Mouse (Mus musculus) erythroid progenitor cell, adult 5-6 weeks (primary cell): ENCODE measurements around the gene Hlf. TPM values are rescaled to one million over a fixed set of nuclear protein-coding genes. Genes with fewer than 3 reads are reported as not detected.

Source experiments
- total RNA-seq, 2 experiments: library from RNA; stranded (forward) in 1 of 2; stranded (reverse) in 1 of 2; fragments of 150-400 nt in 1 of 2; fragments of 186-747, 209-891 nt in 1 of 2; gene quantifications; 2 replicates each; pipeline versions ENCODE4 v1.2.3 to v1.2.4; 2015 to 2017; ENCODE audit warnings: low replicate concordance in 2 of 2

Hlf gene
- total RNA-seq, 2 experiments from 2014 or later: 3.4 TPM; not detected in 1

Other genes starting within 250 kb of the Hlf start
- not detected in 2 replicates for gene Gm45716, start 203.2 kb downstream of the Hlf start, total RNA-seq (2015; ENCODE audit: low replicate concordance)
- gene Gm45716, start 203.2 kb downstream of the Hlf start, total RNA-seq (2017; ENCODE audit: low replicate concordance): not detected in 2 replicates
- 6.3 and 6.8 TPM in 2 replicates for gene Mmd, start 141.4 kb downstream of the Hlf start, total RNA-seq (2015; ENCODE audit: low replicate concordance)
- 2.6 and 7.0 TPM in 2 replicates for gene Mmd, start 141.4 kb downstream of the Hlf start, total RNA-seq (2017; ENCODE audit: low replicate concordance)
- 53.0 and 65.4 TPM in 2 replicates for gene Stxbp4, start 247.2 kb upstream of the Hlf start, total RNA-seq (2015; ENCODE audit: low replicate concordance)
- 47.2 and 50.9 TPM in 2 replicates for gene Stxbp4, start 247.2 kb upstream of the Hlf start, total RNA-seq (2017; ENCODE audit: low replicate concordance)
- gene Cox11, start 247.3 kb upstream of the Hlf start, total RNA-seq (2015; ENCODE audit: low replicate concordance): 78.8 and 83.3 TPM in 2 replicates
- 48.9 and 82.8 TPM in 2 replicates for gene Cox11, start 247.3 kb upstream of the Hlf start, total RNA-seq (2017; ENCODE audit: low replicate concordance)